Mouse (Mus musculus): Measurements from ENCODE around the gene Zswim1. TPM values are rescaled to one million over a fixed set of nuclear protein-coding genes. Genes with fewer than 3 reads are reported as not detected.
A peak's percentile ranks its signal among the peaks of the same experiment; 100 is the strongest.
"Not testable (repeated sequence)": the region's sequence is repeated elsewhere in the genome, so short reads cannot be mapped to it uniquely, and the experiment has no call there.

The Zswim1 gene
- polyA plus RNA-seq, 1 experiment from 2014 or later, result 20.1 TPM

DNA sequence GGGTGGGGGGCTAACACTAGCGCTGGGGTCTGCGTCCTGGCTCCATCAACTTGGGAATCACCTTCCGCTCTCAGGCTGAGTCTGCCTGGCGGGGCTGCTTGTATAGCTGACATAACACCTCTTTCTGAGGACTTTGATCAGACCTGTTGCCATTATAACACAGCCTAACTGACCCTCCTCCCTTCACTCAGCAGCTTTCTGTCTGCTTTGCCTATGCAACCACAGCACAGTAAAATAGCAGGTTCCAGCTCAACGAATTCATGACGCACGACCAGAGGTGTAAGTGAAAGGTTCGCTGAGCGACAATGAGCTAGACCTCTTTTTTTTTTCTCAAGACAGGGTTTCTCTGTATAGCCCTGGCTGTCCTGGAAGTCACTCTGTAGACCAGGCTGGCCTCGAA is 8.5 kb downstream of the Zswim1 start:
- no peak for ATAC-seq (ENCODE audit: insufficient number of reproducible peaks, low FRiP score, low TSS enrichment, low read depth)
- Histone ChIP-seq H3K27me3 (no peaks in the 10 kb centered on the region), H3K36me3 (peaks cover 25% of the 10 kb centered on the region)

GRCm38 (mm10) chr2:164832032-164832747 is 9.7 kb downstream of the Zswim1 start:
- H3K4me3 ChIP-seq (replicated peaks), result peak overlapping the region; percentile 58
- 61% methylated on average over 16 of the region's 16 CpGs for WGBS
- H3K4me2 ChIP-seq (replicated peaks), result peak overlapping the region; percentile 99
- H3K36me3 ChIP-seq, result peaks cover 24% of the 10 kb centered on the region
- H3K4me1 ChIP-seq, result peaks cover 23% of the 10 kb centered on the region
- 0 out of 2 replicates have a peak overlapping the region, but pooled peaks have one; percentile 37 for H3K9ac ChIP-seq
- H3K9me3 ChIP-seq (replicated peaks), result no peaks in the 10 kb centered on the region
- H3K27me3 ChIP-seq, result no peaks in the 10 kb centered on the region
- H3K27ac ChIP-seq (replicated peaks), result peak overlapping the region; percentile 91
- ATAC-seq (ENCODE audit: insufficient number of reproducible peaks, low FRiP score, low TSS enrichment, low read depth), result no peak

More for the DNA sequence above, 8.5 kb downstream of the Zswim1 start:
- Histone ChIP-seq H3K9ac (no peak overlapping the region), H3K27ac (replicated peaks) (no peak overlapping the region), H3K4me1 (peaks cover 23% of the 10 kb centered on the region), H3K9me3 (replicated peaks) (no peaks in the 10 kb centered on the region), H3K4me2 (replicated peaks) (no peak overlapping the region), H3K4me3 (replicated peaks) (no peak overlapping the region)
- WGBS, result 86% methylated on average over 10 of the region's 10 CpGs

DNA sequence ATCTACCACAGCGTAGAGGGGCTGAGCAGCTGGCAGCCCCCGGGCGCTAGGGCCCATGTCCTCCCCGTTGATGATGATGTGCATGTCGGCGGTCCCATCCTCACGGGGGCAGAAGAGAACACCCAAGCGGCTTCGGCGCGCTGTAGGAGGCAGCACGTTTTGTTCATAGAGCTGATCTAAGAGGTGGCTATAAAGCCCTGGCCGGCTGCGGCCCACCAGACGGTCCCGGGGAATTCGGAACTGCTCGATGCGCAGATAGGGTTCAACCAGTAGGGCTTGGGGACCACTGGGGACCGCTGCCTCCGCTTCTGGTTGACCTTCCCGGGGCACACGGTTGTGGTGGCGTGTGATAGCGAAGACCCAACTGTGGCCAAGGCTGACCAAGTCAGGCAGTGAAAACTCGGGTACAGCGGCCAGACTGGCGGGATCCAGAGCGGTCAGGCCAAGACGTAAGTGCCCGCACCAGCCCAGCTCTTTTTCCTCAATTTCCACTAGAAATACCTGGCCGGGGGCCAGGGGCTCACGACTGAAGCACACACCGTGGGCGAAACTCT is 10.3 kb downstream of the Zswim1 start, which contains the start of gene Ctsa:
Gene Ctsa, plus strand, starts transcription at position 126 of the 554 bp plus-strand sequence.
- Histone ChIP-seq H3K4me3 (replicated peaks) (peak within 1 kb of the TSS; percentile 58), H3K9ac (peak within 1 kb of the TSS; percentile 37), H3K4me2 (replicated peaks) (peak within 1 kb of the TSS; percentile 99), H3K36me3 (peaks cover 19% of the 10 kb centered on the region), H3K27me3 (no peaks in the 10 kb centered on the region), H3K9me3 (replicated peaks) (no peaks in the 10 kb centered on the region), H3K4me1 (peaks cover 23% of the 10 kb centered on the region), H3K27ac (replicated peaks) (peak within 1 kb of the TSS; percentile 91)
- ATAC-seq (ENCODE audit: insufficient number of reproducible peaks, low FRiP score, low TSS enrichment, low read depth), result peak; percentile 68
- WGBS, result under 1% methylated on average over 35 of the region's 35 CpGs

GRCm38 (mm10) chr2:164833314-164833959 is 11.0 kb downstream of the Zswim1 start, which contains the start of gene Neurl2:
TSS of gene Neurl2 (minus strand) at chr2:164833456.
- Histone ChIP-seq H3K27ac (replicated peaks) (peak within 1 kb of the TSS; percentile 91), H3K4me3 (replicated peaks) (peak within 1 kb of the TSS; percentile 58), H3K36me3 (peaks cover 18% of the 10 kb centered on the region), H3K4me2 (replicated peaks) (peak within 1 kb of the TSS; percentile 99), H3K27me3 (no peaks in the 10 kb centered on the region), H3K9ac (peak within 1 kb of the TSS; percentile 37), H3K9me3 (replicated peaks) (no peaks in the 10 kb centered on the region), H3K4me1 (peaks cover 23% of the 10 kb centered on the region)
- ATAC-seq (ENCODE audit: insufficient number of reproducible peaks, low FRiP score, low TSS enrichment, low read depth), result peak; percentile 79
- under 1% methylated on average over 31 of the region's 31 CpGs for WGBS

DNA sequence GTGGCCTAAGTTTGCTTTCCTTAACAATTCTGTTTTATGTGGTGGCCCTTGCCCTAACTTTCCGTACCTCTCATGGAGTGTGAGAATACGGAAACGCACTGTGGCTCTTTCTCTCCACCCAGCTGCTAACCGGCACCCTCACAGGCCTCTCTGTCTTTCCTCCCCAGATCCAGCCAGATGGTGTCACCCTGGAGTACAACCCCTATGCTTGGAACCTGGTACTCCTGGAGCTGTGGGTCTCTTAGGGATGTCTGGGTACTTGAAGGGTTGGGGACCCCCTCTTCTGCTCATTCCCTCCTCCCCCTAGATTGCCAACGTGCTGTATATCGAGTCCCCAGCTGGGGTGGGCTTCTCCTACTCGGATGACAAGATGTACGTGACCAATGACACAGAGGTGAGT is 12.0 kb downstream of the Zswim1 start:
- Histone ChIP-seq H3K4me3 (replicated peaks) (peak overlapping the region; percentile 58), H3K27me3 (no peaks in the 10 kb centered on the region), H3K9me3 (replicated peaks) (no peaks in the 10 kb centered on the region), H3K36me3 (peaks cover 27% of the 10 kb centered on the region), H3K4me1 (peaks cover 23% of the 10 kb centered on the region), H3K4me2 (replicated peaks) (peak overlapping the region; percentile 99), H3K27ac (replicated peaks) (no peak overlapping the region; the same call in 1 of the 2 replicates), H3K9ac (peak overlapping the region; percentile 37)
- 46% methylated on average over 8 of the region's 8 CpGs for WGBS
- ATAC-seq (ENCODE audit: insufficient number of reproducible peaks, low FRiP score, low TSS enrichment, low read depth), result no peak

- Histone ChIP-seq H3K4me2 (replicated peaks) (peak overlapping the region; percentile 99), H3K4me3 (replicated peaks) (peak overlapping the region; percentile 58; the same call in 1 of the 2 replicates), H3K36me3 (peaks cover 33% of the 10 kb centered on the region), H3K27me3 (no peaks in the 10 kb centered on the region), H3K9ac (no peak overlapping the region), H3K9me3 (replicated peaks) (no peaks in the 10 kb centered on the region), H3K4me1 (peaks cover 23% of the 10 kb centered on the region), H3K27ac (replicated peaks) (no peak overlapping the region)
- no peak for ATAC-seq (ENCODE audit: insufficient number of reproducible peaks, low FRiP score, low TSS enrichment, low read depth)
- WGBS, result 86% methylated on average over 4 of the region's 4 CpGs
Measured at GRCm38 (mm10) chr2:164835164-164835563, 12.7 kb downstream of the Zswim1 start.

DNA sequence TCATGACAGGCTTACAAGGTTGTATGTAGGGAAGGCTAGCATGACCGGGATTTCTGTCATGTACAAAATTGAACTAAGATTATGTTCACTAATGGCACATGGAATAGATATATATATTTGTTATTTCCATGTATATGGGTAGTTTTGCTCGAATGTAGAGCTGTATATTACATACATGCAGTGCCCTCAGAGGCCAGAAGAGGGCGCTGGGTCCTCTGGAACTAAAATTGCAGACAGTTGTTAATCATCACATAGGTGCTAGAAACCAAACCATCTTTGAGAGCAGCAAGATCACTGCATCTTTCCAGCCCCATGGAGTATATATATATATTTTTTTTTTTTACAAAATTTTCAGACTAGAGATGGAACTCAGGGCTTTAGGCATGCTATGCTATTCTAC is 23.3 kb downstream of the Zswim1 start:
- H3K9ac ChIP-seq, result no peak overlapping the region
- H3K4me3 ChIP-seq (replicated peaks), result no peak overlapping the region
- H3K4me1 ChIP-seq, result no peaks in the 10 kb centered on the region
- WGBS, result 53% methylated on average over 3 of the region's 3 CpGs
- no peak overlapping the region for H3K4me2 ChIP-seq (replicated peaks)
- H3K9me3 ChIP-seq (replicated peaks), result no peaks in the 10 kb centered on the region
- no peaks in the 10 kb centered on the region for H3K27me3 ChIP-seq
- ATAC-seq (ENCODE audit: insufficient number of reproducible peaks, low FRiP score, low TSS enrichment, low read depth), result no peak
- H3K36me3 ChIP-seq, result peaks cover 27% of the 10 kb centered on the region; the same call in 1 of the 2 replicates
- no peak overlapping the region for H3K27ac ChIP-seq (replicated peaks)

DNA sequence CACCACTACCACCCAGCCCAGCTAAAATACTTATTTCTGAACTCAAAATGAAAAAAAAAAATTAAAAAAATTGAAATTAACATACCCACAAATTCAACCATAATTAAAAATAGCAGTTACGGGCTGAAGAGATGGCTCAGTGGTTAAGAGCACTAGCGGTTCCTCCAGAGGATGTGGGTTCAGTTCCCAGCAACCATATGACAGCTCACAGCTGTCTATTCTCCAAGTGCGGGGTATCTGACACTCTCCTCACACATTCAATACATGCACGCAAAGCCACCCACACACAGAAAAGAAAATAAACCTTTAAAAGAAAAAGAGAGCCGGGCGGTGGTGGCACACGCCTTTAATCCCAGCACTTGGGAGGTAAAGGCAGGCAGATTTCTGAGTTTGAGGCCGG is 27.6 kb downstream of the Zswim1 start:
- no peak overlapping the region for H3K4me2 ChIP-seq (replicated peaks)
- ATAC-seq (ENCODE audit: insufficient number of reproducible peaks, low FRiP score, low TSS enrichment, low read depth), result no peak
- peaks cover 38% of the 10 kb centered on the region for H3K36me3 ChIP-seq
- H3K9ac ChIP-seq, result no peak overlapping the region
- H3K9me3 ChIP-seq (replicated peaks), result no peaks in the 10 kb centered on the region
- H3K4me1 ChIP-seq, result no peaks in the 10 kb centered on the region
- no peak overlapping the region for H3K27ac ChIP-seq (replicated peaks)
- WGBS, result 86% methylated on average over 8 of the region's 8 CpGs
- H3K27me3 ChIP-seq, result peaks cover 5% of the 10 kb centered on the region
- no peak overlapping the region for H3K4me3 ChIP-seq (replicated peaks)

DNA sequence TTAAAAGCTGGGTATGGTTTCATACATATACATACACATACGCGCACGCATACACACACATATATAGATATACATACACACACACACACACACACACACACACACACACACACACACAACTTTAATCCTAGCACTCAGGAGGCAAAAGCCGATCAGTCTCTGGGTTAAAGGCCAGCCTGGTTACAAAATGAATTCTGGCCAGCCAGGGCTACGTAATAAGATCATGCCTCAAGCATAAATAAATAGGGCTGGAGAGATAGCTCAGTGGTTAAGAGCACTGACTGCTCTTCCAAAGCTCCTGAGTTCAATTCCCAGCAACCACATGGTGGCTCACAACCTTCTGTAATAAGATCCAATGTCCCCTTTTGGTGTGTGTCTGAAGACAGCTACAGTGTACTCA is 33.1 kb downstream of the Zswim1 start:
- Histone ChIP-seq H3K4me1 (peaks cover 30% of the 10 kb centered on the region), H3K36me3 (peaks cover 21% of the 10 kb centered on the region), H3K4me2 (replicated peaks) (peak overlapping the region; percentile 97), H3K27me3 (peaks cover 11% of the 10 kb centered on the region), H3K4me3 (replicated peaks) (peak overlapping the region; percentile 61; the same call in 1 of the 2 replicates)
- 75% methylated on average over 5 of the region's 5 CpGs for WGBS
- not testable (repeated sequence) for H3K9ac ChIP-seq; H3K27ac ChIP-seq (replicated peaks); ATAC-seq (ENCODE audit: insufficient number of reproducible peaks, low FRiP score, low TSS enrichment, low read depth); H3K9me3 ChIP-seq (replicated peaks)

DNA sequence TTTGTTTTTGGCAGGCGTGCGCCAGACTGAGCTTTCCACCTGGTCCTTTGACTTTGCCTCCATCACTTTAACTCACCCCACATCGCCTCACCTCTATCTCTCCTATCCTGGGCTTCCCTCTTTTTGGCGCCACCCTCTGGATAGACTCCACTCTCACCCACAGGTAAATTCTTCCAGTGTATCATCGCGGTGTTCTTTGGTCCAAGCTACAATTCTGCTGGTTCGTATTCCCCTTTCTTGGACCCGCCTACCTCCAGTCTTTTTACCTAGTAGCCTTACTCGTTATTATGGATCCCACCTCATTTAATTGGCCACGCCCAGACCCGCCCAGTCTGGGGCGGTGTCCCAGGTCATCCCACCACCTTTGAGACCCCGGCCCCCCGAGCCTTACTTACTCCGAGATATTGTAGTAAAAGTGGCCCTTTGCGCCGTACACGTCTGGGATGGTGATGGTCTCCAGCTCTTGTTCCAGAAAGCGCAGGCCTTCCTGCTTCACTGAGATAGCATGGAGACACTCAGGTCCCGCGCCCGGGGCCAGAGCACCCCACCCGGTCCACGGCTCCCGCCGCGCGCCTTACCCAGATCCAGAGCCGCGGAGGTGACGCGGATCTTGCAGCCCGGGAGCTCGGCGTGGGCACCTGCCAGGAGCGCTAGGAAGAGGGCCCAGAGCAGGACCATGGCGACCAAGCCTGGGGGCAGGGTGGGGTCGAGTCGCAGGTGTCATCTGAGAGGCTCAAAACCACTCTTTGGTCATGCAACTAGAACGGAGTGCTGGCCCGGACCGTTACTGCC is 34.0 kb downstream of the Zswim1 start:
- WGBS, result 1% methylated on average over 42 of the region's 42 CpGs

More for the DNA sequence above, 34.0 kb downstream of the Zswim1 start:
- H3K4me2 ChIP-seq (replicated peaks), result peak overlapping the region; percentile 97
- peaks cover 35% of the 10 kb centered on the region for H3K4me1 ChIP-seq
- H3K9me3 ChIP-seq (replicated peaks), result no peaks in the 10 kb centered on the region
- peaks cover 11% of the 10 kb centered on the region for H3K27me3 ChIP-seq
- peak overlapping the region; percentile 88 for H3K27ac ChIP-seq (replicated peaks)
- peak overlapping the region; percentile 39; the same call in 1 of the 2 replicates for H3K9ac ChIP-seq
- H3K36me3 ChIP-seq, result peaks cover 12% of the 10 kb centered on the region
- H3K4me3 ChIP-seq (replicated peaks), result peak overlapping the region; percentile 61
- ATAC-seq (ENCODE audit: insufficient number of reproducible peaks, low FRiP score, low TSS enrichment, low read depth), result peak; percentile 36; the same call in 1 of the 2 replicates
